ENCODE assay signal across 8 mouse cellular contexts in genomic region chr19:44266824-44267498, GRCm38 (mm10). TPM values are rescaled to one million over a fixed set of nuclear protein-coding genes. Genes with fewer than 3 reads are reported as not detected.
DNase-seq lines count a peak whose midpoint lies in the region; ATAC-seq and TF ChIP-seq lines count a peak whose summit lies in the region.

No protein-coding gene starts in this region.

- under 1% methylated on average over 43 of the region's 43 CpGs for WGBS in bone marrow, adult 2 months
- WGBS in embryonic facial prominence, embryonic 15.5 days, result under 1% methylated on average over 43 of the region's 43 CpGs
- under 1% methylated on average over 43 of the region's 43 CpGs for WGBS in kidney, embryonic 14.5 days
- WGBS in limb, embryonic 15.5 days, result under 1% methylated on average over 43 of the region's 43 CpGs
- WGBS in midbrain, postnatal 0 days, result 0% methylated on average over 40 of the region's 43 CpGs

- H3K9me3 ChIP-seq in embryonic facial prominence, embryonic 15.5 days (replicated peaks), result no peaks in the 10 kb centered on the region
- H3K9me3 ChIP-seq in kidney, embryonic 14.5 days (ENCODE audit: control insufficient read depth, low read length), result no peaks in the 10 kb centered on the region
- H3K9me3 ChIP-seq in limb, embryonic 15.5 days, result no peaks in the 10 kb centered on the region
- H3K9me3 ChIP-seq in midbrain, postnatal 0 days (ENCODE audit: low read length), result no peaks in the 10 kb centered on the region

- H3K27me3 ChIP-seq in embryonic facial prominence, embryonic 15.5 days, result no peaks in the 10 kb centered on the region
- no peaks in the 10 kb centered on the region for H3K27me3 ChIP-seq in kidney, embryonic 14.5 days (ENCODE audit: control insufficient read depth, insufficient read depth, low read length)
- H3K27me3 ChIP-seq in limb, embryonic 15.5 days, result no peaks in the 10 kb centered on the region
- no peaks in the 10 kb centered on the region for H3K27me3 ChIP-seq in midbrain, postnatal 0 days (ENCODE audit: insufficient read depth, low read length)

- peak overlapping the region; percentile 55; the same call in 1 of the 2 replicates for H3K27ac ChIP-seq in bone marrow, adult 2 months (ENCODE audit: control insufficient read depth, insufficient read depth, low read depth, low read length, poor library complexity)
- H3K27ac ChIP-seq in embryonic facial prominence, embryonic 15.5 days (replicated peaks), result peak overlapping the region; percentile 97
- peak overlapping the region; percentile 90 for H3K27ac ChIP-seq in kidney, embryonic 14.5 days (ENCODE audit: low read depth, low read length)
- H3K27ac ChIP-seq in limb, embryonic 15.5 days, result peak overlapping the region; percentile 91
- peak overlapping the region; percentile 91 for H3K27ac ChIP-seq in midbrain, postnatal 0 days (ENCODE audit: low read depth, low read length)

- peak; percentile 97 for ATAC-seq in embryonic facial prominence, embryonic 15.5 days (ENCODE audit: insufficient number of reproducible peaks, low FRiP score, low TSS enrichment, low read depth)
- peak; percentile 98 for ATAC-seq in kidney, embryonic 14.5 days (ENCODE audit: low FRiP score, low TSS enrichment)
- ATAC-seq in limb, embryonic 15.5 days (ENCODE audit: insufficient number of reproducible peaks, low FRiP score, low TSS enrichment, low read depth), result peak; percentile 96
- ATAC-seq in midbrain, postnatal 0 days (ENCODE audit: low FRiP score), result peak; percentile 95

- no peak for TF ChIP-seq CTCF in bone marrow, adult 2 months (IDR thresholded peaks at IDR 0.05; ENCODE audit: control insufficient read depth, insufficient read depth, low read length)
- peak; percentile 64 for TF ChIP-seq CTCF in midbrain, postnatal 0 days (IDR thresholded peaks at IDR 0.05)

- peak overlapping the region; percentile 71 for H3K9ac ChIP-seq in embryonic facial prominence, embryonic 15.5 days
- peak overlapping the region; percentile 71 for H3K9ac ChIP-seq in kidney, embryonic 14.5 days (ENCODE audit: low read depth, low read length)
- peak overlapping the region; percentile 35 for H3K9ac ChIP-seq in limb, embryonic 15.5 days
- peak overlapping the region; percentile 82 for H3K9ac ChIP-seq in midbrain, postnatal 0 days (replicated peaks; ENCODE audit: low read length, poor library complexity, severe bottlenecking)

- H3K4me2 ChIP-seq in embryonic facial prominence, embryonic 15.5 days (replicated peaks), result peak overlapping the region; percentile 75
- peak overlapping the region; percentile 77 for H3K4me2 ChIP-seq in kidney, embryonic 14.5 days (replicated peaks; ENCODE audit: low read depth, low read length)
- peak overlapping the region; percentile 77 for H3K4me2 ChIP-seq in limb, embryonic 15.5 days
- H3K4me2 ChIP-seq in midbrain, postnatal 0 days (ENCODE audit: low read depth, low read length, poor library complexity, severe bottlenecking), result peak overlapping the region; percentile 73

- no peaks in the 10 kb centered on the region for H3K36me3 ChIP-seq in embryonic facial prominence, embryonic 15.5 days
- no peaks in the 10 kb centered on the region for H3K36me3 ChIP-seq in kidney, embryonic 14.5 days (ENCODE audit: control insufficient read depth, insufficient read depth, low read length)
- no peaks in the 10 kb centered on the region for H3K36me3 ChIP-seq in limb, embryonic 15.5 days
- no peaks in the 10 kb centered on the region for H3K36me3 ChIP-seq in midbrain, postnatal 0 days (ENCODE audit: insufficient read depth, low read length)

- no peak; the same call in 1 of the 2 replicates for TF ChIP-seq POLR2A in bone marrow, adult 2 months (IDR thresholded peaks at IDR 0.05; ENCODE audit: borderline replicate concordance, control insufficient read depth, low read depth, low read length)

- peak overlapping the region; percentile 47 for H3K4me3 ChIP-seq in bone marrow, adult 2 months (replicated peaks; ENCODE audit: control insufficient read depth, low read depth, low read length)
- H3K4me3 ChIP-seq in embryonic facial prominence, embryonic 15.5 days (replicated peaks), result peak overlapping the region; percentile 52
- H3K4me3 ChIP-seq in kidney, embryonic 14.5 days (ENCODE audit: low read length), result peak overlapping the region; percentile 54
- peak overlapping the region; percentile 47 for H3K4me3 ChIP-seq in limb, embryonic 15.5 days
- peak overlapping the region; percentile 62 for H3K4me3 ChIP-seq in midbrain, postnatal 0 days (ENCODE audit: low read depth, low read length)

- H3K4me1 ChIP-seq in bone marrow, adult 2 months (ENCODE audit: control insufficient read depth, insufficient read depth, low read length), result peaks cover 6% of the 10 kb centered on the region
- H3K4me1 ChIP-seq in embryonic facial prominence, embryonic 15.5 days, result peaks cover 14% of the 10 kb centered on the region
- H3K4me1 ChIP-seq in kidney, embryonic 14.5 days (ENCODE audit: control insufficient read depth, insufficient read depth, low read length), result no peaks in the 10 kb centered on the region
- H3K4me1 ChIP-seq in limb, embryonic 15.5 days, result peaks cover 15% of the 10 kb centered on the region
- peaks cover 4% of the 10 kb centered on the region; the same call in 1 of the 2 replicates for H3K4me1 ChIP-seq in midbrain, postnatal 0 days (ENCODE audit: insufficient read depth, low read length)

- DNase-seq in A20 (ENCODE audit: low read depth, low spot score), result peak; percentile 98
- DNase-seq in heart, adult 9 months (ENCODE audit: low spot score in 2 of 2), result peak; percentile 89 to 91
- peak; percentile 93 for DNase-seq in midbrain, postnatal 0 days (ENCODE audit: low spot score)
- peak; percentile 83 to 86 for DNase-seq in spleen, postnatal 36 days (ENCODE audit: low spot score in 2 of 2)

RNA-seq across cellular contexts. Expression of gene Scd2, which starts 26.5 kb away (rescaled TPM):
- 7.2 and 19.7 TPM in 2 replicates for polyA plus RNA-seq in bone marrow, adult 2 months (2011; ENCODE audit: insufficient read depth, insufficient read length, low replicate concordance, missing spikeins)
- 179 and 181 TPM in 2 replicates for polyA plus RNA-seq in embryonic facial prominence, embryonic 15.5 days (2015; fragmentation: Nextera tagmentation; extraction: Ambion mirVana)
- 103 and 205 TPM in 2 replicates for polyA plus RNA-seq in kidney, embryonic 14.5 days (2014; fragmentation: Nextera tagmentation; extraction: Ambion mirVana)
- 200 and 221 TPM in 2 replicates for polyA plus RNA-seq in limb, embryonic 15.5 days (2015; fragmentation: Nextera tagmentation; extraction: Ambion mirVana)
- total RNA-seq in midbrain, postnatal 0 days (2014; rRNA removed), result 905 and 948 TPM in 2 replicates
- polyA plus RNA-seq in midbrain, postnatal 0 days (2015; fragmentation: Nextera tagmentation; extraction: Ambion mirVana), result 224 and 226 TPM in 2 replicates

Comparison
In these comparisons a context has a peak if more than half of its experiments do, and no peak if none do; other contexts are left out.
1. Peak in every context shown above with its lines: DNase-seq, ATAC-seq, H3K4me3 ChIP-seq and H3K27ac ChIP-seq.